Mouse (Mus musculus) lung, postnatal 14 days (tissue): ENCODE data around the gene Zdbf2.
"Not testable (repeated sequence)": the region's sequence is repeated elsewhere in the genome, so short reads cannot be mapped to it uniquely, and the experiment has no call there.

Experiments used
- DNase-seq: peaks from one replicate; pipeline ENCODE4 v3.0.0; 2021

Zdbf2 gene

DNA sequence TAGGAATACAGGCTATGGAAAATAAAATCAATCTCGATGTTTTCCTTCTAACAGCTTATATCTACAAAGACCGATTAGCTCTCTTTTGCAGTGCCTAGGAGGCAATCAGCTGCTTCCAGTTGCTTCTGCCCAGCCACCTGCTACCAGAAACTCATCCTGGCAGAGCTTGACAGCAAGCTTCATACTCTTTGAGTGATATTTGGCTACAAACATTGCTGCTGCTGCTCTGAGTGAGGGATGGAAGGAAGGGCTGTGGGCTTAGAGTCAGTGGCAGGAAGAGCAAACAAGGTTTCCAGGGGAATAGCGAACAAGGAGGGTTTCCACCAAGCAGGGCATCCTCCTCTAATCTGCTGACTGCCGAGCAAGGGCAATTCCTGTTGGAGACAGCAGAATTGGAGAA lies 7.6 kb upstream of the Zdbf2 start:
- DNase-seq: no peak

DNA sequence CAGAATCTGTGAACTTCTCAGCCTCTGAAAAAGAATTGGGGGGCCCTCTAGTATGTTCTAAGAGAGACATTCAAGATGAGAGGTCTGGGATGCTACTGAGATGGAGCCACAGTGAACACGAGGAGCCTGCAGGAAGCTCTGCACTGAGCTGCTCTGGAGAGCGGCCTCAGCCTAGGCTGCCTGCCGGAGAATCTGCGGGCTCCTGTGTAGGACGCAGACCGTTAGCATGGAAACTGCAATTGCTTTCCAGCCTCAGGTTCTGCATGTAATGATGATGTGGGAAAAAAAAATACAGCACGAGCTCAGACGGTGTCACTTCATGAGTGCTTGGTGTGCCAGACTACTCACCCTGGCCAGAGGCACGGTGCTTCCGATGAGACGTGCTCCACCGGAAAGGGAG lies 6.9 kb upstream of the Zdbf2 start:
- DNase-seq: no peak

DNA sequence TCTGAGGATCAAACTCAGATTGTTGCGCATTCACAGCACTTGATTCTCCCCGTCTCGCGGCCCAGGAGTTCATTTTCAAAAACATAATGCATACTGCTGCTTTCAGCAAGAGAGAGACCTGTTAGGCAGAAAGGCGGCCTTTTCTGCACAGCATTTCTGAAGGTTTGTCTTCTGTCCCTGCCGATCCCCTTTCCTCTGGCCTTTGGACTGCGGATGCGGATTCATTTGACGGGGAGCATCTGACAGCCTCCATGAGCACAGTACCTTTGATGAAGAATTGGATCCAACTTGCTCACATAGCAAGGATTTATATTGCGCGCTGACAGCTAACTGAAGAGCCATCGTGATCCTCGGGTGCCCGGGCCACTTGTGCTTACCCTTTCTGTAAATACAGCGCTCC lies 6.3 kb upstream of the Zdbf2 start:
- DNase-seq: no peak

DNA sequence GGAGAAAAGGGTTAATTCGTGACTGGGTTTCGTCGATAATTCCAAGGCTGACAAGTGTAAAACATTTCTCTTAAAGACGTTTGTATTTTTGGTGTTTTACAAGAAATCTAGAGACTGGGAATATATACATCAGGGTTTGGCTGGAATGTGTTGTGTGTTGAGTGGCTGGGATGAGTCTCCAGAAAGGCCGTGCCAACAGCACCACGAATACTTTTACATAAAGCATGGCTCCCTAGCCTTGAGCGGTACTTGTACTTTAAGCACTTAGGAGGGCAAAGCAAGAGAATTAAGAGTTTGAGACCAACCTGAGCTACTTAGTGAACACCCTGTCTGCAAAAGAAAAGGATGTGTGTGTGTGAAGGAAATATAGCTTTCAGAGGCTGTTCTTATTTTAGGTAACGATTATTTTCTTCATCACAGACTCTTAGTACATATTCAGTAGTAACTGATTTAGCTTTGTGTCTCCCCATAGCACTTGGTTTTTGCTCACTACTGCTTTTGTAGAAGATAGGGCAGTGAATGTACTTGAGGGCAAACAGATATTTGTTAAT lies 865 bp upstream of the Zdbf2 start:
- DNase-seq: no peak

DNA sequence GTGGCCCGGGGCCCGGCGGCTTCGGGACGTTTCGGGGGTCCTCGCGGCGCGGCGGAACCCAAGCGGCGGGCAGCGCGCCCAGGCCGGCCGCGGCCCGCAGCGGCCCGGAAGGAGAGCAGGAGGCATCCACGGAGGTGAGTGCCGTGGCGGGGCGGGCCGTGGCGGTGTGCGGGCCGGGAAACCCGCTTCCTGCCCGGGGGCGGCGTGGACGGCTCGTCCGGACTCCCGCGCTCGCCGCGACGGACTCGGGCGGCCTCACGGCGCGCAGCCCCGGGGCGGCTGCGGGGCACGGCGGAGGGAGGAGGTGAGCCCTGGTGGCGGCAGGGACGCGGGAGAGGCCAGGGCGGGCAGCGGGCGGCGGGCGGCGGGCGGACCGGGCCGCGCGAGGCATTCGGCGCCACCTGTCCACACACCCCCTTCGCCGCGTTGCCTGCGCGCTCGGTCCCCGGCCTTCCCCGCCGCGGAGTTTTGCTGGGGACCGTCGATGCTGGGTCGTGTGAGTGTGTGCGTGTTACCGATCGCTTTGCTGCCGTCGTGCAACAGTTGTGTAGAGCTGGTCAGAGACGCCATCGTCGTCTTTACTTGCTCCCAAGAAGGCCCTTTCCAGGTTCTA lies 380 bp downstream of the Zdbf2 start:
- no peak for DNase-seq

DNA sequence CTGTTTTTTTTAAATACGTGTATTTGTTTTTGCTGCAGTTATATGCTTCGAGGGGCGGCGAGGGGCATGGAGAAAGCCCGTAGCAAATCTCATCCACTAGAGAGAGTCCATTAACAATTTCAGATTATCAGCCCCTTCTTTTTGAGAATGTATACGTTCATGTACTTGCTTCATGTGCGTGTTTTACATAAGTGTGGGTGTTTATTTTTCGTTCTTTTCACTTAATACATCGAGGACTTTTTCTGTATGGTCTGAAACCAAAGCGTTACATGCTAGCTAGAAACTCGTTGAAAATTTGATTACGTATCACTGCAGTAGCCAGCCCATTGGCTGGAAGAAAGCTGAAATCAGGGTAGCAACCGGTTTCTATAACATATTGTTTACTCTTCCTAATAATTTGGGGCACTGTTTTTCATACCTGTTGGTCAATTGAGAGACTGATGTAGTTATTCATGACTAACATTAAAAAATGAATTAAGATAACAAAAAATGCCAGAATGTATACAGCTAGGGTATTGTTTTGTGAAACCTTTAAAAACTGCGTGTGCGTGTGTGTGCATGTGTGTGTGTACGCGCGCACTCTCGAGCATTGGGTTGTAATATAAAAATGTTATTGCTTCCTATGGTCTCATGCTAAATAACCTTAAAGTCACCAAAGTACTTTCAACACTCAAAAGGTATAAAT lies 1.1 kb downstream of the Zdbf2 start:
- DNase-seq: no peak

DNA sequence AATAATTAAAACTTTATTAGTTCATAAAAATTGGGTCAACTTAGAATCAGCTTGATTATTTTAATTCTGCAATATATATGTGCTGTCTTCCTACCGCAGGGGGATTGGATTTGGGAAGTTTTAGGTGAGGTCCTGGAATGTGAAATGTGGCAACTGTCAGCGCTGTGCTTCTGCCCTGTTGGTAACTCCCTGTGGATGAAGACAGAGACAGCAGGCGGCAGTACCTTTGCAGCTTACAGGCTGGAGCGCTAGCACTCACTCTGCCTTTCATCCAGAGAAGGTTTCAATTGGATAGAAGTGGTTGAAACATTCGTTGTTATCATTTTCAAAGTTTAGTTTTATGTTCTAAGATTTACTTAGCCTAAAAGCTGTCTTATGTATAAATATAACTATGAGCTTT lies 5.0 kb downstream of the Zdbf2 start:
- no peak for DNase-seq

DNA sequence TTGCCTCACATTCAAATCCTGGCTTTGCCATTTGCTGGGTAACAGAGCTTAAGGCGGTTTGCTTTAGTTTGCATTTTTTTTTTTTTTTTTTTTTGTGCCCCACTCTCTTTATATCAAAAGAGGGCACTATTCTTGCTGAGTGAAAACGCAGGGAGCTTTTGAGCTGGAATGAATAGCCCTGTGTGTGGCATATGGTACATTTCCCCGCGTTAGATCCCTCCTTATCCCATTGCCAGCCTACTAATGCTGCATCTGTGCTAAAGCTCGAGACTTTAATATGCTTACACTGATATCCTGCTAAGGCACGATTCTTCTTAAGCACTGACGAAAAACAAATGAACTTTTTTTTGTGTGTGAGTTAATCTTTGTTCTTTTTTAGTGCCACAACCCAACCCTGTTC lies 20.9 kb downstream of the Zdbf2 start:
- DNase-seq: no peak

DNA sequence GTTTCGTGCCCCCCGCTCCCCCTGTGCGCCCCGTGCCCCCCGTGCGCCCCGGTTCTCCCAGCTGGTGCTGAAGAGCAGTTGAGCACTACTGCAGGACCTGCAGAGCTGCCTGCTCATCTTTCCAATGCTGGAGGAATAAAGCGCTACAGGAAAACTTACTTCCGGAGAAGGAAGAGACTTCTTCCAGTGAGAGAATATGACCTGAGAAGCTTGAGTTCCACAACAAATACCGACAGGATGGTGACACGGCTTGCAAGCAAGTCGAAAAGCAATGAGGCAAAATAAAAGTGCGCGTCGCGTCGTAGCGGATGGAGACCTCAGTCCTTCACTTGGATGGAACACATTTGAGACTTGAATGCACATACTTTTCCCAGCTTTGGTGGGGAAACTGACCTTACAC lies 36.6 kb downstream of the Zdbf2 start:
- DNase-seq: no peak

DNA sequence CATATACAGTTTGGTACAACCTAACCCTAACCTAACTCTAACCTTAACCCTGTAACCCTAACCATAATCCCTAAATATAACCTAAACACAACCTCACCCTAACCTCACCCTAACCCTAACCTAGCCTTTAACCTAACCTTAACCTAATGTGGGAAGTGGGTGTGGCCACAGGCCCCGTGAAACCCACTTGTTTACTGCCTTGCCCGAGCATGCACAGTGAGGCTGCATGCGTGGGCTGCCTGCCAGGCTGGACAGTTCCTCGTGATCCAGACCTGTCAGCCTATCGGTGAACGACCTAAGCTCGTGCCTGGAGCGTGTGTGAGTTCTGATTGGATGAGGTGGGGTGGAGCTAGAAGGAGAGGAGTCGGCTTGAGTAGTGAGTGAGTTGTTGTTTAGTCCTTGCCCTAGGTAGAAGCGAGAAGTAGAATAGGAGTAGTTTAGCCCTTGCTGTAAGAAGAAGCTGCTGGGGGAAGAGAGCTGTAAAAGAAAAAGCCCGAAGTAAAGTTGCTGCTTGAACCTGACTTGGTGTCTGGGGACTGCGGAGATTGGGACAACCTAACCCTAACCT lies 50.6 kb downstream of the Zdbf2 start:
- not testable (repeated sequence) for DNase-seq
